In genomic region chrX:13345126-13345525, GRCm38 (mm10) we compare ENCODE assay signal across 7 mouse cellular contexts.
DNase-seq lines count a peak whose midpoint lies in the region; ATAC-seq and TF ChIP-seq lines count a peak whose summit lies in the region.

No protein-coding gene starts in this region.

- H3K9me3 ChIP-seq in lung, embryonic 15.5 days: no peaks in the 10 kb centered on the region
- H3K9me3 ChIP-seq in limb, embryonic 10.5 days (replicated peaks): no peaks in the 10 kb centered on the region
- no peaks in the 10 kb centered on the region for H3K9me3 ChIP-seq in stomach, embryonic 14.5 days (ENCODE audit: control insufficient read depth, low read depth, low read length)

- no peak overlapping the region for H3K4me3 ChIP-seq in lung, embryonic 15.5 days
- no peak overlapping the region for H3K4me3 ChIP-seq in embryonic fibroblast, embryonic 13.5 days (ENCODE audit: insufficient read depth, low read length)
- peak overlapping the region; percentile 30; the same call in 1 of the 2 replicates for H3K4me3 ChIP-seq in limb, embryonic 10.5 days
- no peak overlapping the region for H3K4me3 ChIP-seq in stomach, embryonic 14.5 days (ENCODE audit: low read depth, low read length)

- no peak for DNase-seq in lung, postnatal 25 days (ENCODE audit: low spot score)
- DNase-seq in limb, embryonic 10.5 days (ENCODE audit: low spot score): peak; percentile 54
- DNase-seq in ovary, postnatal 36 days (ENCODE audit: low spot score): no peak

- ATAC-seq in lung, embryonic 15.5 days (ENCODE audit: borderline replicate concordance, extremely low read depth, low FRiP score, low TSS enrichment): no peak
- ATAC-seq in stomach, embryonic 14.5 days (ENCODE audit: insufficient number of reproducible peaks, insufficient read depth, low FRiP score, low read depth): no peak
- ATAC-seq in monocyte, adult 5-6 weeks (replicated peaks; ENCODE audit: insufficient number of reproducible peaks, low FRiP score, low TSS enrichment, poor library complexity, severe bottlenecking): no peak

- H3K27ac ChIP-seq in lung, embryonic 15.5 days: peak overlapping the region; percentile 93
- H3K27ac ChIP-seq in embryonic fibroblast, embryonic 13.5 days (ENCODE audit: insufficient read depth, low read length): peak overlapping the region; percentile 64
- H3K27ac ChIP-seq in limb, embryonic 10.5 days: peak overlapping the region; percentile 92
- peak overlapping the region; percentile 86 for H3K27ac ChIP-seq in stomach, embryonic 14.5 days (ENCODE audit: low read length)

- TF ChIP-seq CTCF in embryonic fibroblast, embryonic 13.5 days (IDR thresholded peaks at IDR 0.05; ENCODE audit: borderline replicate concordance, insufficient read depth, low read length): no peak

- no peak for TF ChIP-seq POLR2A in embryonic fibroblast, embryonic 13.5 days (IDR thresholded peaks at IDR 0.05; ENCODE audit: low read depth, low read length)

- no peak overlapping the region for H3K9ac ChIP-seq in lung, embryonic 15.5 days
- no peak overlapping the region for H3K9ac ChIP-seq in stomach, embryonic 14.5 days (replicated peaks; ENCODE audit: low read depth, low read length)

- WGBS in lung, embryonic 15.5 days: 12% methylated on average over 5 of the region's 5 CpGs
- whole genome bisulfite sequencing in limb, embryonic 10.5 days: 4% methylated on average over 5 of the region's 5 CpGs
- 12% methylated on average over 5 of the region's 5 CpGs for WGBS in stomach, embryonic 14.5 days

- peaks cover 15% of the 10 kb centered on the region; the same call in 1 of the 2 replicates for H3K27me3 ChIP-seq in lung, embryonic 15.5 days
- peaks cover 68% of the 10 kb centered on the region for H3K27me3 ChIP-seq in limb, embryonic 10.5 days (ENCODE audit: low read depth, poor library complexity, severe bottlenecking)
- no peaks in the 10 kb centered on the region for H3K27me3 ChIP-seq in stomach, embryonic 14.5 days (ENCODE audit: control insufficient read depth, insufficient read depth, low read length)

- peaks cover 15% of the 10 kb centered on the region; the same call in 1 of the 2 replicates for H3K4me1 ChIP-seq in lung, embryonic 15.5 days
- H3K4me1 ChIP-seq in embryonic fibroblast, embryonic 13.5 days (ENCODE audit: control insufficient read depth, insufficient read depth, low read length): no peaks in the 10 kb centered on the region
- H3K4me1 ChIP-seq in limb, embryonic 10.5 days: peaks cover 30% of the 10 kb centered on the region
- H3K4me1 ChIP-seq in stomach, embryonic 14.5 days (ENCODE audit: control insufficient read depth, insufficient read depth, low read length): no peaks in the 10 kb centered on the region

- H3K36me3 ChIP-seq in lung, embryonic 15.5 days: no peaks in the 10 kb centered on the region
- H3K36me3 ChIP-seq in limb, embryonic 10.5 days: no peaks in the 10 kb centered on the region
- H3K36me3 ChIP-seq in stomach, embryonic 14.5 days (ENCODE audit: control insufficient read depth, insufficient read depth, low read length): no peaks in the 10 kb centered on the region

- H3K4me2 ChIP-seq in lung, embryonic 15.5 days: peak overlapping the region; percentile 60
- no peak overlapping the region for H3K4me2 ChIP-seq in stomach, embryonic 14.5 days (replicated peaks; ENCODE audit: low read depth, low read length)
